Mouse (Mus musculus): ENCODE results near the gene Dnaja2.

GRCm38 (mm10) chr8:85594983-85595382 lies 39.8 kb upstream of the Dnaja2 start:
- TF ChIP-seq POLR2A (IDR thresholded peaks at IDR 0.05; ENCODE audit: borderline replicate concordance, extremely low read depth, low read depth, low read length) (no peak), CTCF (IDR thresholded peaks at IDR 0.05; ENCODE audit: insufficient read depth, low read length) (no peak)
